8 mouse cellular contexts compared by ENCODE assay signal in the genomic region with DNA sequence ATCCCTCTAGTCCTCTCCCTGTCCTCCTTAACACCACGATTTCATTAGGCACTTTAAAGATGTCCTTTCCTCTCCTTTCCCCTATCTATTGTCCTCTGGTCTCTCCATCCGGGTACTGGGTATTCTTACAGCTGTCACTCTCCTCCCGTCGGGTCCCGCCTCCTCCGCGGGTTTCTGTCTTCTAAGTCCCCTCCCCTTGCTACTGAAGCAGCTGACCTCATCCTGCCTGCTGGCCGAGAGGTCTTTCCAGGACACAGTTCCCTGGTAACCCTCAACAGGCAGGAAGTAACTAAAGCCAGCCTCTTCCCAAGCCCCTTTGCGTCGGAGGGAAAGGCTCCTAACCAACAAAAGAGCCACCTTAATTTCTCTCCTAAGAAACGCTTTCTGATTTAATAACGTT. TPM values are rescaled to one million over a fixed set of nuclear protein-coding genes. Genes with fewer than 3 reads are reported as not detected.
A peak's percentile ranks its signal among the peaks of the same experiment; 100 is the strongest.
DNase-seq lines count a peak whose midpoint lies in the region; ATAC-seq and TF ChIP-seq lines count a peak whose summit lies in the region.

No protein-coding gene starts in this region.

- H3K27me3 ChIP-seq in cerebellum, adult 2 months (ENCODE audit: control insufficient read depth, insufficient read depth, low read length) = no peaks in the 10 kb centered on the region

- DNase-seq in Muller cell, postnatal 12 days (ENCODE audit: inconsistent ontology term) = peak; percentile 98
- DNase-seq in cerebellum, adult 2 months = peak; percentile 54 to 68
- DNase-seq in layer of hippocampus, postnatal 14 days (ENCODE audit: low spot score in 2 of 2) = peak; percentile 34 to 67
- peak; percentile 86 for DNase-seq in lung, postnatal 14 days
- DNase-seq in retina, embryonic 14.5 days (ENCODE audit: low spot score) = peak; percentile 91
- peak; percentile 70 for DNase-seq in thymus, postnatal 4 days

- H3K27ac ChIP-seq in cerebellum, adult 2 months (ENCODE audit: insufficient read depth, low read length) = peak overlapping the region; percentile 50; the same call in 1 of the 2 replicates

- H3K4me1 ChIP-seq in cerebellum, adult 2 months (ENCODE audit: control insufficient read depth, insufficient read depth, low read length) = peaks cover 14% of the 10 kb centered on the region

- no peak for TF ChIP-seq POLR2A in cerebellum, adult 2 months (IDR thresholded peaks at IDR 0.05; ENCODE audit: borderline replicate concordance, insufficient read depth, low read length)

- TF ChIP-seq CTCF in cerebellum, adult 2 months (IDR thresholded peaks at IDR 0.05; ENCODE audit: borderline replicate concordance, insufficient read depth, low read depth, low read length) = no peak

- no peak overlapping the region for H3K4me3 ChIP-seq in cerebellum, adult 2 months (replicated peaks; ENCODE audit: insufficient read depth, low read depth, low read length)

- 9% methylated on average over 12 of the region's 12 CpGs for WGBS in cerebellum, adult 2 months

- ATAC-seq in frontal cortex, adult (ENCODE audit: low TSS enrichment) = peak; percentile 46; the same call in 1 of the 2 replicates
- peak; percentile 62 to 66 for ATAC-seq in hematopoietic stem cell, adult 5-6 weeks (replicated peaks in 1 of 2; ENCODE audit: insufficient read depth in 1 of 2, low FRiP score in 2 of 2, low TSS enrichment in 1 of 2, low read depth in 1 of 2, poor library complexity in 2 of 2, severe bottlenecking in 2 of 2)

RNA-seq across cellular contexts. Expression of gene Leo1, which starts 5.4 kb away (rescaled TPM):
- 26.9 and 31.6 TPM in 2 replicates for polyA plus RNA-seq in cerebellum, adult 2 months (2012; rRNA removed)
- total RNA-seq in hematopoietic stem cell, adult 5-6 weeks (2017) = 44.0 and 54.1 TPM in 2 replicates
- total RNA-seq in layer of hippocampus, postnatal 14 days (2021) = 10 to 100 TPM; 23.6 to 23.7 TPM

RNA-seq across cellular contexts. Expression of gene Mapk6, which starts 26.1 kb away (rescaled TPM):
- 71.3 and 76.0 TPM in 2 replicates for polyA plus RNA-seq in cerebellum, adult 2 months (2012; rRNA removed)
- total RNA-seq in hematopoietic stem cell, adult 5-6 weeks (2017) = 75.8 and 93.7 TPM in 2 replicates
- 10 to 100 TPM; 40.6 to 42.1 TPM for total RNA-seq in layer of hippocampus, postnatal 14 days (2021)
